Mouse (Mus musculus) liver, embryonic 14.5 days (tissue): Measurements from ENCODE around the gene Slc44a2. TPM values are rescaled to one million over a fixed set of nuclear protein-coding genes. Genes with fewer than 3 reads are reported as not detected.

Experiments
- ATAC-seq: fragments of 200-750 bp; cut with Nextera tagmentation; 2 replicates; pipeline ENCODE4 v1.8.0; 2017; ENCODE audit warnings: moderate number of reproducible peaks, mild to moderate bottlenecking, moderate library complexity; ENCODE audit not compliant: insufficient read depth
- DNase-seq, 3 experiments: peaks; one replicate each; pipeline ENCODE4 v3.0.0-alpha.2; 2012 to 2013; ENCODE audit warnings: low read depth in 3 of 3, low spot score in 3 of 3
- H3K27ac ChIP-seq: fragments of 300-500 bp; sonication (generic); 2 replicates; pipeline ENCODE4 v1.5.1; 2014; ENCODE audit warnings: moderate library complexity, mild to moderate bottlenecking, control low read depth, inconsistent platforms
- H3K27me3 ChIP-seq: fragments of 300-500 bp; sonication (generic); 2 replicates; pipeline ENCODE4 v1.6.1; 2014; ENCODE audit warnings: mild to moderate bottlenecking, low read length, moderate library complexity; ENCODE audit not compliant: control insufficient read depth, insufficient read depth
- H3K36me3 ChIP-seq: fragments of 300-500 bp; sonication (generic); replicated peaks from 2 replicates; pipeline ENCODE4 v1.6.1; 2014; ENCODE audit warnings: low read depth; ENCODE audit not compliant: control insufficient read depth, insufficient read depth
- H3K4me1 ChIP-seq, 2 experiments: fragments of 200-500 bp in 1 of 2; fragments of 300-500 bp in 1 of 2; sonication (generic) in 1 of 2; replicated peaks; 2 replicates each; pipeline ENCODE4 v1.6.1; 2012 to 2014; ENCODE audit warnings: antibody characterized with exemption in 1 of 2, inconsistent platforms in 1 of 2, low read length in 1 of 2; ENCODE audit not compliant: control insufficient read depth in 2 of 2, insufficient read depth in 2 of 2
- H3K4me2 ChIP-seq: fragments of 300-500 bp; sonication (generic); 2 replicates; pipeline ENCODE4 v1.6.1; 2014; ENCODE audit warnings: low read depth, mild to moderate bottlenecking, control low read depth, moderate library complexity
- H3K4me3 ChIP-seq, 2 experiments: fragments of 200-500 bp in 1 of 2; fragments of 300-500 bp in 1 of 2; sonication (generic) in 1 of 2; 2 replicates each; pipeline ENCODE4 v1.5.1; 2012 to 2014; ENCODE audit warnings: low read depth in 2 of 2, low read length in 2 of 2, mild to moderate bottlenecking in 2 of 2, control low read depth in 1 of 2, inconsistent platforms in 1 of 2, moderate library complexity in 1 of 2; ENCODE audit not compliant: insufficient read depth in 1 of 2
- H3K9ac ChIP-seq: fragments of 300-500 bp; sonication (generic); replicated peaks from 2 replicates; pipeline ENCODE4 v1.6.1; 2014; ENCODE audit warnings: mild to moderate bottlenecking, control low read depth, moderate library complexity
- H3K9me3 ChIP-seq: fragments of 300-500 bp; sonication (generic); 2 replicates; pipeline ENCODE4 v1.6.1; 2016; ENCODE audit warnings: low read length, mixed read lengths; ENCODE audit not compliant: control insufficient read depth
- CTCF ChIP-seq: IDR thresholded peaks from 2 replicates; pipeline ENCODE4 v1.5.1; 2016; ENCODE audit warnings: antibody characterized with exemption, low read depth, control low read depth
- EP300 ChIP-seq: IDR thresholded peaks from 2 replicates; pipeline ENCODE4 v1.6.1; 2016; ENCODE audit warnings: antibody characterized with exemption, low read depth
- WGBS: fragments of 180-500 bp; shearing (Covaris S2); extraction: QIAGEN DNeasy Blood & Tissue Kit; methylation state at CpG from one replicate; pipeline ENCODE4 v1.1.7; 2014; ENCODE audit not compliant: insufficient replicate concordance; 5-methylcytosine and 5-hydroxymethylcytosine counted together
- polyA plus RNA-seq, 2 experiments: library from polyadenylated mRNA; depleted of rRNA in 1 of 2; stranded (reverse) in 1 of 2; unstranded in 1 of 2; fragments of >200 nt; fragmentation: Nextera tagmentation in 1 of 2; extraction: Ambion mirVana in 1 of 2; gene quantifications; 2 replicates each; pipeline versions ENCODE4 v1.2.1 to v1.2.3; 2012 to 2014

The Slc44a2 gene
- polyA plus RNA-seq, 2 experiments: 10.0 to 11.6 TPM

DNA sequence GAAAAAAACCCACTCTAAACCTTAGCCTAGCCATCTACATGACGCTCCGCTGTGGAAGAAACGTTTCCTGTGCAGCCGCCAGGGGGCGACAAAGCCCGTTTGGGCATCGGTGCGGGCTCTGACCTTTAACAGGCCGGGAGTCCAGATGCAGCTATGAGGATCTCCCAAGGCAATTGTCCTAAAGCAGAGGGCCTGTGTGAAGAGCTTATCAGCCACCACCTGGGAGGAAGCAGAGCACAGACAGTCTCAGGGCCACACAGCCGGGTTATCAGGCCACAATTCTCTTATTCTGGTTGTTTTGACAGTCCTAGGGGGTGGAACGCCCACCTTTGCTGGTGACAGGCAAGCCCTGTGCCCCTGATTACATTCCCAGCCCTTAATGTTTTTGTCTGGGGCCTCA is 7.1 kb upstream of the Slc44a2 start:
- H3K9ac ChIP-seq: no peak overlapping the region
- no peak overlapping the region for H3K4me3 ChIP-seq
- H3K27ac ChIP-seq: no peak overlapping the region
- peaks cover 13% of the 10 kb centered on the region for H3K27me3 ChIP-seq
- TF ChIP-seq CTCF (peak; percentile 99), EP300 (peak; percentile 78)
- 1% methylated on average over 11 of the region's 11 CpGs for WGBS
- H3K4me1 ChIP-seq: peaks cover 8 to 24% of the 10 kb centered on the region in 2 experiments
- peak overlapping the region; percentile 26; the same call in 1 of the 2 replicates for H3K4me2 ChIP-seq
- peak; percentile 79 to 82 (median 81) for DNase-seq
- peak; percentile 89 for ATAC-seq
- H3K9me3 ChIP-seq: no peaks in the 10 kb centered on the region
- no peaks in the 10 kb centered on the region for H3K36me3 ChIP-seq

DNA sequence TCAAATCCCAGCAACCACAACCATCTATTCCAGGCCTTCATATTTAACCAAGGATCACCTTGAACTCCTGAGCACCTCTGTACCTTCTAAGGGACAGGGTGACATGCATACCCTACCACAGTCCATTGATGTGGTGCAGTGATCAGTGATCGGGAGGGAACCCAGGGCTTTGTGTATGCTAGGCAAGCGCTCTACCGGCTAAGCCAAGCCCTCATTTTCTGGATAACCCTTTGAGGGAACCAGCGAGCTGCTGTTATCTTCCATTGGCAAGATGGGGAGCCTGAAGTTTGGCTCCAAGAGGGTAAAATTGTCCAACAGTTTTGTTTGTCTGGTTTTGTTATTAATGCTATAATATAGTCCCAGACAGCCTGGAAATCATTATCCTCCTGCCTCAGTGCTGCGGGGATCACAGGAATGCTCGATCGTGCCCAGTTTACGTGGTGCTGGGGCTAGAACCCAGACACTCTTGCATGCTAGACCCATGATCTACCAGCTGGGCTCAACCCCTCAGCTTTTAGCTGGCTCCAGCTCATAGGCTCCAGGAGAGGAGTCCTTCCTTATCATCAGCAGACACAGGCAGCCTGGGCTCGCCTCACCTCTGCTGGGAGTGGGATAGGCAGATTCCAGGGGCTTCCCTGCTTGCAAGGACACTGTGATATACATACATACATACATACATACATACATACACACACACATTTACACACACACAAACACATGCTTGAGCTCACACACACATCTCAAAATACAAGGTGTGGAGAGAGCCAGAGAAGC is 5.9 kb upstream of the Slc44a2 start:
- Histone ChIP-seq H3K27ac (peak overlapping the region; percentile 57), H3K9me3 (no peaks in the 10 kb centered on the region), H3K4me2 (peak overlapping the region; percentile 39; the same call in 1 of the 2 replicates), H3K4me1 (peaks cover 8 to 28% of the 10 kb centered on the region in 2 experiments), H3K27me3 (peaks cover 13% of the 10 kb centered on the region), H3K4me3 (no peak overlapping the region), H3K36me3 (no peaks in the 10 kb centered on the region), H3K9ac (0 out of 2 replicates have a peak overlapping the region, but pooled peaks have one; percentile 9)
- TF ChIP-seq CTCF (no peak), EP300 (peak; percentile 63)
- ATAC-seq (peak; percentile 66), DNase-seq (peak in 1 of 3 experiments; percentile 56)
- WGBS: 40% methylated on average over 9 of the region's 9 CpGs

DNA sequence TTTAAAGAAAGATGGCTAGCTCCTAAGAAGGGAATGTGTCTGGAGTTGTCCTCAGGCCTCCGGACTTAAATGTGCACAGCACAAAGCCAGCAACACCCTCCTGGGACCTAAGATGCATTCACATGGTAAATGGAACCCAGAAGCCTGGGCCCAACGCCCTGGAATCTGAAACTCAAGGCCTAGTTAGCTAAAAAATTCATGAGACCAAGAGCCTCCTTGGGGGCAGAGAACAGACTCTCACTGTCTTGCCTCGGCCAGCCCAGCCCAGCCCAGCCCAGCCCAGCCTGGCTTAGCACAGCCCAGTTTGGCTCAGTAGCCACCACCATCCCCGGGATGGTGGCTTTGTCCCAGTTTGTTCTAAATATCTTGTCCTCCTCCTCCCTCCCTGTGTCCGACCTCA is 5.1 kb upstream of the Slc44a2 start:
- Histone ChIP-seq H3K4me2 (no peak overlapping the region), H3K36me3 (no peaks in the 10 kb centered on the region), H3K9me3 (no peaks in the 10 kb centered on the region), H3K4me1 (peaks cover 12 to 32% of the 10 kb centered on the region in 2 experiments), H3K27me3 (peaks cover 13% of the 10 kb centered on the region), H3K9ac (no peak overlapping the region), H3K27ac (no peak overlapping the region), H3K4me3 (no peak overlapping the region)
- no peak for TF ChIP-seq CTCF
- no peak for TF ChIP-seq EP300
- WGBS: 56% methylated on average over 5 of the region's 5 CpGs
- ATAC-seq (no peak), DNase-seq (no peak)

DNA sequence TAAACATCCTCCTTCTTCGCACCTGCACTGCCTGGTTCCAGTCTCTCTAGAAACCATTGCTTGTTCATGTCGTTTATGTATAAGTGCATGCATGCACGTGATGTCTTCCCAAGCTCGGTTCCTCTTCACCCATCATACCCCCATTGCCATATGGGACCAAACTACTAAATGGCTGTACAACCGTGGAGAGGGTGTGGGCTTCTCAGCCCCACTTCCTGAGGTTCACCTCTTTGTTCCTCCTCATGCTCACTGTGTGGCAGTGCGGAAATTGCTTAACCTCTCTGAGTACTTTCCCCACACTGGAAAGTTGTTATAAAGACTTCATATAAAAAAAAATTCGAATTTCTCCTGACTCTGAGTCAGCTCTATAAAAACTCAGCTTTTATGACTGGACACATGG is 3.8 kb upstream of the Slc44a2 start:
- DNase-seq (no peak), ATAC-seq (no peak)
- Histone ChIP-seq H3K9ac (no peak overlapping the region), H3K27me3 (peaks cover 10% of the 10 kb centered on the region), H3K4me3 (no peak overlapping the region), H3K36me3 (no peaks in the 10 kb centered on the region), H3K4me2 (no peak overlapping the region), H3K9me3 (no peaks in the 10 kb centered on the region), H3K4me1 (peaks cover 16 to 38% of the 10 kb centered on the region in 2 experiments), H3K27ac (no peak overlapping the region)
- TF ChIP-seq CTCF: no peak
- TF ChIP-seq EP300: no peak
- 47% methylated on average over 7 of the region's 7 CpGs for WGBS

DNA sequence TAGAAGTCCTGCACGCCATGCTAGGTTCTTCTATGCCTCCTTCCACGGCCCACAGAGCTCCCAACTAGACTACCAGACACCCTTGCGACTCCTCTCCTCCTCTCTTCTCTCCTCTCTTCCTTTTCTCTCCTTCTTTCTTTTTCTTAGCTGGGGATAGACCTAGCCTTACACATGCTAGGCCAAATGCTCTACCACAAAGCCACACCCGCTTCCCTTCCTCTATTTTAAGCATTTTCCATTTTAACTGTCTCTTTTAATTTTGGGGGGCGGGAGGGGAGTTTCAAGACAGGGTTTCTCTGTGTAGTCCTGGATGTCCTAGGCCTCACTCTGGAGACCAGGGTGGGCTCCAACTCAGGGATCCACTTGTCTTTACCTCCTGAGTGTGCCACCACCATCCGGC is 1.7 kb upstream of the Slc44a2 start:
- no peak overlapping the region for H3K4me3 ChIP-seq
- no peak overlapping the region for H3K27ac ChIP-seq
- peaks cover 22 to 41% of the 10 kb centered on the region in 2 experiments for H3K4me1 ChIP-seq
- H3K27me3 ChIP-seq: no peaks in the 10 kb centered on the region
- no peak for TF ChIP-seq CTCF
- no peak for TF ChIP-seq EP300
- ATAC-seq (no peak), DNase-seq (no peak)
- no peak overlapping the region for H3K4me2 ChIP-seq
- H3K36me3 ChIP-seq: no peaks in the 10 kb centered on the region
- H3K9ac ChIP-seq: no peak overlapping the region
- WGBS: 56% methylated on average over 6 of the region's 6 CpGs
- no peaks in the 10 kb centered on the region for H3K9me3 ChIP-seq
